Mouse (Mus musculus) testis, postnatal 10 days (tissue): ENCODE measurements around the gene Ythdf1.

ENCODE experiments used
- DNase-seq: peaks from one replicate; pipeline ENCODE4 v3.0.0; 2021; ENCODE audit warnings: low spot score

Ythdf1 gene

GRCm38 (mm10) chr2:180920810-180921400 is at the start of gene Ythdf1:
Gene Ythdf1 (minus strand): TSS chr2:180920949.
- DNase-seq = peak; percentile 100

DNA sequence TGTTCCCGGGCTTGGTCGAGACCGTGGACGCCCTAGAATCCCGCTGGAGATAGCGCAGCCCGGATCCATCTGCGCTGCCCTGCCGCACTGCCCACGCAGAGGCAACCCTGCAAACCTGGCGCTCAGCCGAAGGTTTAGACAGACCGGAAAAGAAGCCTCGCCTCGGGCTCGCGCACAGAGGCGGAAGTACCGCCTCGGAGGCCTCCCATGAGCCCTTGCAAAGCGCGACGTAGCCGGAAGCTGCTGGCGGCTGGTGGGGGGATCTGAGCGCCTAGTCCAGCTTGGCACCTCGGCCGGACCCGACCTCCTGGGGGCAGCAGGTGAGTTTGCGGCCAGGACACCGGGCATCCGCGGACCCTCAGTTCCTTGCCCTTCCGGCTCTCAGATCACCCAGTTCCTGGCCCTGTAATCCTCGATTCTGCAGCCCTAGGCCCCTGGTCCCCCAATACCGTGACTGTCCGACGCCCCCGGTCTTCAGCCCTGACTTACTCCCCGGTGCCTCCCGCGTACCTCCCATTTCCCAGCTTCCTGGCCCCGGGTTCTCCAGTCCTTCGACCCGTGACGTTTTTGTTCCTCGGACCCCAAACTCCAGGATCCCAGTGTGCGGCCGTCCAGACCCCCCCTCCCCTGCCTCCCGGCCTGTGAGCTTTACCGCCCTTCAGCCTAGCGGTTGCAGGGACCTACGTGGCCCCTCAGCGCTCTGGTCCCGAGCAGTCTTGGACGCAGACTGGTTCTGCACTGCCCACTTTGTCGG is 46.4 kb upstream of the Ythdf1 start, which contains the start of gene Arfgap1:
TSS of gene Arfgap1 (plus strand) at position 216 of the 754 bp plus-strand sequence.
- DNase-seq = peak; percentile 95

DNA sequence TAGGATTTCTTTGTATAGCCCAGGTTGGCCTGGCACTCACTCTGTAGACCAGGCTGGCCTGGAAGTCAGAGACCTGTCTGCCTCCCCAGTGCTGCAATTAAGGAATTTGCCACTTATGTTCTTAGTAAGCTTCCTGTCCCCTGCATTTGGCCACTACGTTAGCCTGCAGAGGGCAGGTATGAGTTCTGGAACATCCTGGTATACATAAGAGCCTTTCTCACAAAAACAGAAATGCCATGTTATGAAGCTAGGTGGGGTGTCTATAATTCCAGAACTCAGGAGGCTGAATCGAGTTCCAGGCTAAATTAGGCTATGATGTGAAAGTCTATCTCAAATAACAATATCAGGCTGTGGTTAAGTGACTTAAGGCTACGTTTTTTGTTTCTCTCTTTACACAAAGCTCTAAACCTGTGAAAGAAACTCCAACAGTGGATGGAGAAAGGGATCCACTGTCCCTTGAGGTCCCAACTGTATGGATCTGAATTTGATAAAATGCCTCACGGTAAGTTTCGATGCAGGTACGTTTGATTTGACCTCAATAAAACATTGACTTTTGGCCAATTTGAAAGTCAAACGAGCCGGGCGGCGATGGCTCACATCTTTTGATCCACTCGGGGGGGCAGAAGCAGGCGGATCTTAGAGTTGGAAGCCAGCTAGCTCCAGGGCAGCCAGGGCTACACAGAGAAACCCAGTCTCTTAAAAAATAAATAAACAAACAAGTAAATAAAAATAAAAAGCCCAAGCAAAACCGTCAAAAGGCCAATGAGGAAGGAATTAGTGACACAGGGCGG is 45.5 kb upstream of the Ythdf1 start:
- no peak for DNase-seq

DNA sequence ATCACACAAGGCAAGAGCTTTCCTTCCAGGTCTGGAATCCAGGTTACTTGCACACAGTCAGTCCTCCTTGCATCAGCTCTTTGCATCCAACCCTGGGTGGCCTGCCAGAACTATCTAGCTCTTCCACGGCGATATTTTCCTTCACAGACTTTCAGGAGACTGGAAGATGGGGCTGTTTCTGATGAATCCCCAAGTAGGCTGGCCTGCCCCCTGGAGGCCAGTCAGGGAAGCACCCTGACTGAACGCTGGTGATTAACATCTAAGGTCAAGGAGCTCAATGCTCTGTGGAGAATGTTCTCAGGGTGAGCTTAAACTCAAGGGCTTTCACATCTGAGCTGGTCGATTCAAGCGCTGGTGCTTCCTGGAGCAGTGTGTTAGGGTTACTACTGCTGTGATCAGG is 43.2 kb upstream of the Ythdf1 start:
- DNase-seq = peak; percentile 83

DNA sequence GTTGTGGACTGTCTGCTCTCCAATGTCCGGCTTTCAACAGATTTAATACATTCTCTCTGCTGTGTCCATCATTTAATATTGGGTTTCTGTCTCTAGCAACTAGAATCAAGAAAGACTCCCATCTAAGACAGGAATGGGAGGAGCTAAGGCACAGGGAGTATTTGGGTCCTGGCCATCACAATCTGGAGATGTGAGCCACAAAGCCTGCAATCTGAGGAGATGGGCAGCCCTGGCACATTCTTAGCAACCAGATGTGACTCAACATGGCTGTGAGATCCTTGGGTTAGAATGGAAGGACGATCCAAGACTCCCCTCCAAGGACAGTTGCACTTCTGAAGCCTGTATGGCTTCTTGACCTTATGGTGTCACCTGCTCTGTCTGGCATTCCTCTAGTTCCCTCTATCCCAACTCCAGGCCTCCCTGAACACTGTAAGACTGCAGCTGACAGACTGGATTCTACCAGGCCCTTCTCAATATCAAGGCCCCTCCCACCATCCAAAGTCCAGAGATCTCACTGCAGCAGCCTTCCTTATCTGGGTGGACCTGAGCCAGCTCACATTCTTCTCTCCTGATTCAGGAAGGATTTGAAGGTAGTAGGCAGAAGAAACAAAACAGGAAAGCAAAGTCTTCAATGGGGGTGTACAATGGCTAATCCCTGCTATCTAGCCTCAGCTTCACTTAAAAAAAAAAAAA is 42.0 kb upstream of the Ythdf1 start:
- DNase-seq = no peak

DNA sequence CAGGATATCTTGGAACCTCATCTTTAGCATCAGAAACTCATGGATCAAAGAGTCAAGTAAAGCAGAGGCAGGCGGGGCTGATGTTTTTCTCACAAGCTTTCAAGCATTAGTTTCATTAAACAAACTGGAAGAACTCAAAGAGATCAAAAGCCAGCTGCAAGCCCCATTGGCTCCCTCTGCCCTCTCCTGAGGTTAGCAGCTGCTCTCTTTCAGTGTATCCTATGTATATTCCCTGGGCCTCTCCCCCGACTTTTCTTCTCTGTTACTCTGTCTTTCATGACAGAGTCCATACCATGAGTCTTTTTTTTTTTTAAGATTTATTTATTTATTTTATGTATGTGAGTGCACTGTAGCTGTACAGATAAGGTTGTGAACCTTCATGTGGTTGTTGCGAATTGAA is 39.4 kb upstream of the Ythdf1 start:
- no peak for DNase-seq

DNA sequence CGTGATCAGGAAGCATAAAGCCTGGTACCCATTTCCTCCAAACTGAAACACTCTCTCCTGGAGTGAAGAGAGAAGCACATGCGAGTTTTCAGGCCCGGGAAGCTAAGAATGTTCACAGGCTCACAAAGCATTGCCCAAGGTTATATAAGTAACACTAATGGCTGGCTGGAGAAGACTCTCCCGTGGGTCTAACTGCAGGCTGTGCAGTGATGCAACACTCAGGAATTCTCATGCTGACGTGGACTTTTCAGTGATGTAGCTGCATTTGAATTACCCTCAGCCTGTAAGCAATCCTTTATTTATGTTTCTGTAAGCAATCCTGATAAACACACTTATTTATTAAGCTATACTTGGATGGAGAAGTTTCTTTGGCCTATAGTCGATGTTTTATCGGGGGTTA is 38.9 kb upstream of the Ythdf1 start:
- no peak for DNase-seq

GRCm38 (mm10) chr2:180954061-180955047 is 33.6 kb upstream of the Ythdf1 start, which contains the start of gene Nkain4:
Gene Nkain4 (minus strand): TSS chr2:180954699.
- DNase-seq = peak; percentile 60

DNA sequence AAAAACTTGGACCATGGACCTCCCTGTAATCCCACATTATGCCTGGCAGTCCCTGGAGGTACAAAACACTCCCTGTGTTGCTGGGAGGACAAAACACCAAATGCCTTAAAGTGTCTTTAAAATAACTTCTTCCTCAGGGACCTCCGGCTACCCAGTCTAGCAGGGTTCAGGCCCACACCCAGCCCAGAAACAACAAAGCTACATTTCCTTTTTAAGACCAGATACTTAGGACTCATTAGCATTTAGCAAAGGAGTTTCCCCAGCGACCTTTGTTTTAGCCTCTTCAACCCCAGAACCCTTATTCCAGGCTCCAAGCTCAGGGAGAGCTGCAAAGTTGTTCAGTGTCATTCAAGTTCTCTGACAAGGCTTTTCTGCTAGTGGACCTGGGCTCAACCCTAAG is 32.9 kb upstream of the Ythdf1 start:
- no peak for DNase-seq

GRCm38 (mm10) chr2:180952731-180953171 is 32.0 kb upstream of the Ythdf1 start:
- DNase-seq = no peak

GRCm38 (mm10) chr2:180949947-180950346 is 29.2 kb upstream of the Ythdf1 start:
- DNase-seq = no peak

DNA sequence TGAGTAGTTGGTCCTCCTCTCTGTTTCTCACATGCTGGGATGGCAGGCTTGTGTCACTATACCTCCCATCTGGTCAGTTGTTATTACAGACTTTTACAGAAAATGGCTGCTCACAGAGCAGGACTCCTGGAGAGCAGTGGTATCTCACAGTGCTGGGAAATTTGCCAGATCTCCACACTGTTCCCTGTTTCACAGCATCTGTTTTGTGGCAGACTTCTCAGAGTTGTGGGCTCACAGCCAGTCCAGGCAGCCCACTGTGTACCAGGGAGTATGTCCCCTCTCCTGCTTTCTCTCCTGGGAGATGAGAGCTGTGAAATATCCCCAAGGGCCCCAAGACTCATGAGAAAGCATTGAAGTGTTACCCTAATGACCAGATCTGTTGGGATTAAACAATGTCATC is 21.1 kb upstream of the Ythdf1 start:
- no peak for DNase-seq

DNA sequence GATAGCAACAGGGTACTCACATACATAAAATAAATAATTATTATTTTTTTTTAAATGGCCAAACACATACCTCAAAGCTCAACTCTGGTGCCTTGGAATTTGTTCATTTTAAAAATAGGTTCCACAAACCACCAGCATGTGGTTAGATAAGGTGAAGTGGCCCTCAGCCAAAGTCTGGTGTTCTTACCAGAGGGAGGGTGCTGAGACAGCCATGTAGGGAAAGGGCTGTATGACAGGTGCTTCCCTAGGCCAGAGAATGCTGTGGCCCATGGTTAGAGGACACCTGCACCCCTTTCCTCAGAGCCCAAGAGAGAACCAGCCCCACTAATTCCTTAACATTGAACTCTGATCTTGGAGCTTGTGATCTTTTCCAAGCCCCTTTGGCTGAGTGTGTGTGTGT is 19.4 kb upstream of the Ythdf1 start:
- no peak for DNase-seq

- DNase-seq = no peak
Measured at GRCm38 (mm10) chr2:180932418-180932817, 11.7 kb upstream of the Ythdf1 start.

DNA sequence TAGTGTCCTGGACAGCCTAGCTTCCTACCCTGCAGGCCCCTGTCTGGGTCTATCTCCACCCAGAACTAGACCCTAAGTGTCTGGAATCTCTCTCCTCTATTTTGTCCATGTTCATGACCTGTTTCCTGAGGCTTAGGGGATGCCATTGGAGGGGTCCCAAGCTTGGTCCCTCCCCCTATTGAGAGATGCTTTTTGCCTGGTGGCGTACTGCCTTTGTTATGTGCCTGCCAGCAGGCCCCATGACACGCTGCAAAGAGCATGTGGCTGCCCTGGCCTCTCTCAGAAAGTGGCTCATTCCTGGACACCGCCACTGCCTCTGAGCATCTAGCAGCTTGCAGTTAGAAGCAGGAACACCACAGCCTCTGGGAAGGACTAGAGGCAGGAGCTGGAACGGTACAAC is 8.0 kb upstream of the Ythdf1 start, which contains the start of gene Birc7:
TSS of gene Birc7 (plus strand) at position 301 of the 400 bp plus-strand sequence.
- DNase-seq = no peak

GRCm38 (mm10) chr2:180925176-180925575 is 4.4 kb upstream of the Ythdf1 start:
- DNase-seq = peak; percentile 86

DNA sequence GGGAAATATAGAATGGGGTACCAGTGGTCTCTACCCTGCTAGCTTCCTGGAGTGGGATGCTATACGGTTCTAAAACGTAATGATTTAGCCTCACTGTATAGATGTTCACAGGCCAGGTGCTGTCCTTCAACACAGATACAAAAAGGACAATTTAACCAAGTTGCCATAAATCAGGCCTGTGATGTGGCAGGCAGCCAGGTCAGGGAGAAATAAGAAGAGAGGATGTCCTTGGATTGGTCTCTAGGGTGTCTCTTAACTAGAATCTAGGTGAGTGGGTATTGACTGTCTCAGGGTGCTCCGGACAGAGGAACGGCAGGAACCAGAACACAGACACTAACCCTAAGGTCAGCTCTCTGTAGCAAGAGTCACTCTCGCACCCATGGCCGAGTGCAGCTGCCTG is 2.0 kb upstream of the Ythdf1 start:
- DNase-seq = peak; percentile 47

DNA sequence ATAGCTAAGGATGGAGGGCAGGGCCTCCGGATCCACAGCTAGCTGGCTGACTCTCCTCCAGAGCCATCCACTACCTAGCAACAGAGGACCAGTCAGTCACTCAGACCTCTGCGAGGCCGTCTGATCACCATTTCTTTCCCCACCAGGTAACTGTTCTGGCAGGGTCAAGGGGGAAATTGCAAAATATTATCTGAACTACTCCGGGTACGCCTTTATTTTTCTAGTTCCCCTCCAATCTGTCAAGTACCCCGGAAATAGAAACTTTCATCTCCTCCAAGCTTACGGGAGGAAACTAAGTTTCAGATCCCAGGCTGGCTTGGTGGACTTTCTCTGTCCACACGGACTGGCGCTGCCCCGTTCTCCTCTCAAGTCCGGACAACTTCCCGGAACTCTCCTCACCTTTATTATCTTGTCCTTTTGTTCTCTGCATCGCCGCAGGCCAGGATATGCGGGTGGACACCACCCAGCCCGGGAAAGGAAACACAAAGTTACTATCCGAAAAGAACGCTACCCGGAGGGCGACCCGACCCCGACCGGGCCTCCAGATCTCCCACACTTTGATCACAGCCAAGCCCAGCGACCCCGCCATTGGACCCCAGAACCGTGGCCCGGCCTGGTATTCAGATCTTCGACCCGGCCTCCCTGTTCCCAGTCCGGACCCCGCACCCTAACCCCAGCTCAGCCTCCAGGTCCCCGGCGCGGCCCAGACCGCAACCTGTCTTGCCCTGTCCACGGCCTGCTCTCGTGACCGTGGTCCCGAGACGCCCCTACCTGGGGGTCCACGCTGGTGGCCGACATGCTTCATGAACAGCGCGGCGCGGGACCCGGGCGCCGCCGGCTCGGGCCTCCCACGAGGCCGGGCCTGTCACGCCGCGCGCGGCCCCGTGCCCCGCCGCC is 588 bp downstream of the Ythdf1 start:
- DNase-seq = peak; percentile 71

- DNase-seq = no peak
Measured at GRCm38 (mm10) chr2:180915886-180916433, 4.8 kb downstream of the Ythdf1 start.
